Mouse (Mus musculus) bone marrow, adult 2 months (tissue): Measurements from ENCODE around the gene Kdelr3.

Experiments
- CTCF ChIP-seq: fragments of 200-500 bp; IDR thresholded peaks from 2 replicates; pipeline ENCODE4 v1.5.1; 2011; ENCODE audit warnings: low read length, control low read depth; ENCODE audit not compliant: control insufficient read depth, insufficient read depth
- POLR2A ChIP-seq: fragments of 200-500 bp; IDR thresholded peaks from 2 replicates; pipeline ENCODE4 v1.6.1; 2011; ENCODE audit warnings: low read depth, mild to moderate bottlenecking, control low read depth, low read length, borderline replicate concordance; ENCODE audit not compliant: control insufficient read depth

DNA sequence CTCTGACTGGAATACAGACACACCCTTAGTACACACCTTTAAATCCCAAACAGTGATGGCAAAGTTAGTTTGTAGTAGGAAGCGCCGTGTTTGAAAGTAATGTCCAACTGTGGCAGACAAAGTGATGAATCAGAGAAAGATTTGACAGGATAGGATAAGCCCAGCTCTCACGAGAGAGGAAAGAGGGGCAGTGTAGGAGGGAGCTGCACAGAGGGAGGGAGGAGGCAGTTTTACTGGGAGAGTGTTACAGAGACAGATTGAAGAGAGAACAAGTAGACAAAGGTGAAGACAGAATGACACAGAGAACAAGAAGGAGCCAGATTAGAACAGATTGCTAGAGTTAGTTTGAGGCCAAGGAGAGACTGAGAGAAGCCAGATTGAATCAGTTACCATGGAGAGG, 43.4 kb downstream of the Kdelr3 start:
- TF ChIP-seq CTCF (no peak), POLR2A (no peak)
